Mouse (Mus musculus): Measurements from ENCODE around the gene Rab10.

DNA sequence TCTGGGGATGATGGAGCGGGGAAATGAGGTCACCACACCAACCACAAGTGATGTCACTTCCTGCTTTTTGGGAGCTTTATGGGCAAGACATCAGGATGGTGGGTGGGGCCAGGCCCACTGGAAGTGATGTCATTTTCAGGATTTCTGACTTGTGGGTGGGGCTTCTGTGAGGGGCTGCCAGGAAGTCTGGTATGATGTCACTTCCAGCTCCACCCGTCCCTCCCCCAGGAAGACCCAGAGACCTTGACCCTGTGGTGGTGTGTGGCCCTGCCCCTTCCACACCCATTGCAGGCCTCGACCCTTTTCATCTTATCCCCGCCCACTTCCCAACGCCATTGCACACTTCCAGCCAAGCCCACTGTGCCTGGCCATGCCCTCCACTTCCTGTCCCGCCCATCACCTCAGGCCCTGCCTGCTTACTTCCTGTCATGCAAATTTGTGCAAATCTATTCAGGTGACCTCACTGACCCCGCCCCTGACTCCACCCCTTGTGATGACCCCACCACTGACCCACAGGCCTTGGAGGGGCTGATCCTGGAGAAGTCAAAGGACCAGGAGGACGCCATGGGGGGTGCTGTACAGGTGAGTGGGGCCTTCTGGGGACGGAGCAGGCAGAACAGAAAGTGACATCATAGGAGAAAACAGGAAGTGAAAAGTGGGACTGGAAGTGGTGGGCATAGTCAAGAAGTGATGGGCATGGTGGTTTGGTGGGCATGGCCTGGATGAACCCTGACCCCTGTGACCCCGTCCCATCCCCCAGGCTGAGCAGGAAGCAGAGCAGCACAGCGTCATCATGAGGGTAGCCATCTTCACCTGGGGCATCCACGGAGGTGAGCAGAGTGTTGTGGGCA, 72.7 kb downstream of the Rab10 start:
- TF ChIP-seq USF1 (IDR thresholded peaks at IDR 0.05; ENCODE audit: low read depth) (no peak), CTCF (IDR thresholded peaks at IDR 0.05; ENCODE audit: control insufficient read depth, insufficient read depth, insufficient read length) (no peak), MAX (IDR thresholded peaks at IDR 0.05) (no peak), MYOG (IDR thresholded peaks at IDR 0.05; ENCODE audit: control insufficient read depth, extremely low read depth, insufficient read length) (no peak)
